Mouse (Mus musculus) spleen, adult 2 months (tissue): Measurements from ENCODE around the gene Tmem88b. TPM values are rescaled to one million over a fixed set of nuclear protein-coding genes. Genes with fewer than 3 reads are reported as not detected.

Experiments used
- DNase-seq, 2 experiments: peaks; one replicate each; pipeline versions ENCODE4 v3.0.0 to v3.0.0-alpha.2; 2012 to 2021; ENCODE audit warnings: low spot score in 2 of 2, low read depth in 1 of 2
- H3K27ac ChIP-seq: fragments of 200-500 bp; 2 replicates; pipeline ENCODE4 v1.5.1; 2012; ENCODE audit warnings: low read length, inconsistent platforms; ENCODE audit not compliant: insufficient read depth
- H3K27me3 ChIP-seq: fragments of 200-500 bp; 2 replicates; pipeline ENCODE4 v1.6.1; 2012; ENCODE audit warnings: mild to moderate bottlenecking, moderate library complexity, low read length, inconsistent platforms; ENCODE audit not compliant: control insufficient read depth, insufficient read depth
- H3K36me3 ChIP-seq: fragments of 200-500 bp; 2 replicates; pipeline ENCODE4 v1.6.1; 2012; ENCODE audit warnings: mild to moderate bottlenecking, low read length, inconsistent platforms; ENCODE audit not compliant: control insufficient read depth, insufficient read depth
- H3K4me1 ChIP-seq: fragments of 200-500 bp; 2 replicates; pipeline ENCODE4 v1.6.1; 2011; ENCODE audit warnings: inconsistent platforms; ENCODE audit not compliant: control insufficient read depth, insufficient read depth, insufficient read length
- H3K4me3 ChIP-seq: fragments of 200-500 bp; 2 replicates; pipeline ENCODE4 v1.5.1; 2011; ENCODE audit warnings: mild to moderate bottlenecking, inconsistent platforms; ENCODE audit not compliant: insufficient read depth, insufficient read length; ENCODE audit errors: extremely low read depth
- CTCF ChIP-seq: fragments of 200-500 bp; IDR thresholded peaks from 2 replicates; pipeline ENCODE4 v1.5.1; 2011; ENCODE audit warnings: mild to moderate bottlenecking, inconsistent platforms; ENCODE audit not compliant: insufficient read depth, insufficient read length, insufficient replicate concordance; ENCODE audit errors: extremely low read depth
- POLR2A ChIP-seq: fragments of 200-500 bp; IDR thresholded peaks from 2 replicates; pipeline ENCODE4 v1.6.1; 2011; ENCODE audit warnings: low read depth, low read length, inconsistent platforms
- WGBS: fragments of 180-500 bp; shearing (Covaris S2); methylation state at CpG from one replicate; pipeline ENCODE4 v1.1.7; 2018; 5-methylcytosine and 5-hydroxymethylcytosine counted together
- polyA plus RNA-seq: library from polyadenylated mRNA; depleted of rRNA; stranded (reverse); fragments of >200 nt; gene quantifications from 2 replicates; pipeline ENCODE4 v1.2.3, GENCODE M21; 2012; rRNA removed

Gene Tmem88b
- 0.06 and 0.16 TPM in 2 replicates for polyA plus RNA-seq

GRCm38 (mm10) chr4:155785819-155786218, at the start of gene Tmem88b:
Gene Tmem88b (minus strand): TSS chr4:155785874.
- peaks cover 2% of the 10 kb centered on the region; the same call in 1 of the 2 replicates for H3K27me3 ChIP-seq
- 78% methylated on average over 5 of the region's 5 CpGs for WGBS
- no peak for DNase-seq
- no peaks in the 10 kb centered on the region for H3K36me3 ChIP-seq
- peaks cover 4% of the 10 kb centered on the region for H3K4me1 ChIP-seq
- TF ChIP-seq CTCF (no peak), POLR2A (no peak)
- no peak within 1 kb of the TSS for H3K27ac ChIP-seq
- no peak within 1 kb of the TSS for H3K4me3 ChIP-seq

- DNase-seq: peak; percentile 34 to 58
- Histone ChIP-seq H3K27ac (peak overlapping the region; percentile 23; the same call in 1 of the 2 replicates), H3K4me3 (no peak overlapping the region), H3K36me3 (no peaks in the 10 kb centered on the region), H3K27me3 (no peaks in the 10 kb centered on the region), H3K4me1 (peaks cover 9% of the 10 kb centered on the region; the same call in 1 of the 2 replicates)
- WGBS: 43% methylated on average over 2 of the region's 2 CpGs
- TF ChIP-seq CTCF: no peak; the same call in 1 of the 2 replicates
- no peak for TF ChIP-seq POLR2A
Measured at GRCm38 (mm10) chr4:155833836-155834235, 48.2 kb upstream of the Tmem88b start.

GRCm38 (mm10) chr4:155833234-155833633, 47.6 kb upstream of the Tmem88b start:
- Histone ChIP-seq H3K27ac (no peak overlapping the region), H3K27me3 (no peaks in the 10 kb centered on the region), H3K36me3 (no peaks in the 10 kb centered on the region), H3K4me3 (no peak overlapping the region), H3K4me1 (peaks cover 9% of the 10 kb centered on the region; the same call in 1 of the 2 replicates)
- no peak for DNase-seq
- 82% methylated on average over 4 of the region's 4 CpGs for WGBS
- TF ChIP-seq POLR2A: no peak
- TF ChIP-seq CTCF: no peak

- TF ChIP-seq CTCF (no peak), POLR2A (no peak)
- Histone ChIP-seq H3K4me1 (peaks cover 9% of the 10 kb centered on the region; the same call in 1 of the 2 replicates), H3K27me3 (no peaks in the 10 kb centered on the region), H3K36me3 (no peaks in the 10 kb centered on the region), H3K27ac (peak overlapping the region; percentile 86; the same call in 1 of the 2 replicates), H3K4me3 (peak overlapping the region; percentile 91)
- 56% methylated on average over 10 of the region's 10 CpGs for WGBS
- DNase-seq: no peak
Measured at GRCm38 (mm10) chr4:155832321-155832720, 46.6 kb upstream of the Tmem88b start.

- DNase-seq: no peak
- H3K4me3 ChIP-seq: peak overlapping the region; percentile 91
- H3K4me1 ChIP-seq: peaks cover 9% of the 10 kb centered on the region; the same call in 1 of the 2 replicates
- WGBS: under 1% methylated on average over 25 of the region's 25 CpGs
- no peaks in the 10 kb centered on the region for H3K27me3 ChIP-seq
- H3K27ac ChIP-seq: peak overlapping the region; percentile 86
- no peak for TF ChIP-seq CTCF
- no peak for TF ChIP-seq POLR2A
- no peaks in the 10 kb centered on the region for H3K36me3 ChIP-seq
Measured at GRCm38 (mm10) chr4:155831831-155832230, 46.2 kb upstream of the Tmem88b start.

- Histone ChIP-seq H3K27ac (peak within 1 kb of the TSS; percentile 86), H3K4me1 (peaks cover 9% of the 10 kb centered on the region; the same call in 1 of the 2 replicates), H3K36me3 (peaks cover 1% of the 10 kb centered on the region; the same call in 1 of the 2 replicates), H3K4me3 (peak within 1 kb of the TSS; percentile 91), H3K27me3 (no peaks in the 10 kb centered on the region)
- TF ChIP-seq POLR2A (peak; percentile 75), CTCF (peak; percentile 94)
- DNase-seq: peak; percentile 87 to 95
- WGBS: under 1% methylated on average over 49 of the region's 49 CpGs
Measured at GRCm38 (mm10) chr4:155831205-155831766, 45.6 kb upstream of the Tmem88b start, which contains the start of gene Aurkaip1. Gene Aurkaip1 (plus strand): TSS chr4:155831272.

- no peak for TF ChIP-seq CTCF
- TF ChIP-seq POLR2A: no peak
- DNase-seq: no peak
- Histone ChIP-seq H3K4me1 (peaks cover 9% of the 10 kb centered on the region; the same call in 1 of the 2 replicates), H3K4me3 (no peak overlapping the region), H3K27me3 (no peaks in the 10 kb centered on the region), H3K27ac (peak overlapping the region; percentile 16; the same call in 1 of the 2 replicates), H3K36me3 (peaks cover 1% of the 10 kb centered on the region; the same call in 1 of the 2 replicates)
- WGBS: 50% methylated on average over 8 of the region's 8 CpGs
Measured at GRCm38 (mm10) chr4:155830596-155830995, 44.9 kb upstream of the Tmem88b start.
